Mouse (Mus musculus): ENCODE measurements at regions not wholly inside any gene's neighbourhood (a gene's known extent, or its start where the extent isn't known, plus 50 kb on each side); places are given as distances from the start of the nearest gene placed in this dataset.
"Not testable (repeated sequence)": the region's sequence is repeated elsewhere in the genome, so short reads cannot be mapped to it uniquely, and the experiment has no call there.

DNA sequence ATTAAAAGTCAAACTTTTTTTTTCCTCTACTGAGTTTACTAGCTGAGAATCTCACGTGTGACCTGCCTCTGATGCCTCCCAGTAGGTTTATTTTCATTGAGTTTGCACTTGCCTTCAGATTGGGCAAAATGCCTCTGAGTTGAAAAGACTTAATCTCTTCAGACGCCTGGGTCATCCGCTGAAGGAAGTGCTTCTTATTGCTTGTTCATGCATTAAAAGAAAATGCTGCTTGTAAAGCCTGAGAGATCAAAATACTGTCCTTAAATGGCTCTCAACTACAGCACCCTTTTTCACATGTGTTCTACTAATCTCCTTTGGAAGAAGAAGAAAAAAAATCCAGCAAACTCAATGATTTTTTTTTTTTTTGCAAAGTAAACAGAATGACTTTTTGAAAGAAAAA is 351.5 kb downstream of the Kcnh5 start:
- Histone ChIP-seq H3K9ac (ENCODE audit: insufficient read depth, low read depth, low read length, poor library complexity, severe bottlenecking) (no peak overlapping the region), H3K9me3 (ENCODE audit: control insufficient read depth, insufficient read depth, low read depth, low read length) (no peaks in the 10 kb centered on the region), H3K27ac (ENCODE audit: insufficient read depth, low read depth, low read length, poor library complexity, severe bottlenecking) (no peak overlapping the region), H3K4me1 (ENCODE audit: control insufficient read depth in 2 of 2, insufficient read depth in 2 of 2, low read length in 2 of 2, poor library complexity in 1 of 2) (no peaks in the 10 kb centered on the region), H3K36me3 (ENCODE audit: control insufficient read depth, insufficient read depth, low read length, poor library complexity, severe bottlenecking) (no peaks in the 10 kb centered on the region), H3K4me3 (ENCODE audit: insufficient read depth in 1 of 2, low read depth in 1 of 2, low read length in 2 of 2, poor library complexity in 1 of 2, severe bottlenecking in 1 of 2) (no peak overlapping the region)
- in situ Hi-C loops (cut with MboI; ENCODE audit: low sequenced_read_pairs in 2 of 2, unreplicated experiment in 2 of 2): no loop called here
- DNase-seq (ENCODE audit: low read depth, low spot score): no peak
- TF ChIP-seq ZNF384 (IDR thresholded peaks at IDR 0.05; ENCODE audit: low read depth, low read length) (no peak), MAFK (IDR thresholded peaks at IDR 0.05; ENCODE audit: insufficient read depth, low read depth, low read length) (no peak), CHD2 (IDR thresholded peaks at IDR 0.05; ENCODE audit: low read depth, low read length) (no peak), ZC3H11A (IDR thresholded peaks at IDR 0.05; ENCODE audit: borderline replicate concordance, low read depth, low read length) (no peak), HCFC1 (IDR thresholded peaks at IDR 0.05; ENCODE audit: borderline replicate concordance, insufficient read depth, low read length) (no peak)

DNA sequence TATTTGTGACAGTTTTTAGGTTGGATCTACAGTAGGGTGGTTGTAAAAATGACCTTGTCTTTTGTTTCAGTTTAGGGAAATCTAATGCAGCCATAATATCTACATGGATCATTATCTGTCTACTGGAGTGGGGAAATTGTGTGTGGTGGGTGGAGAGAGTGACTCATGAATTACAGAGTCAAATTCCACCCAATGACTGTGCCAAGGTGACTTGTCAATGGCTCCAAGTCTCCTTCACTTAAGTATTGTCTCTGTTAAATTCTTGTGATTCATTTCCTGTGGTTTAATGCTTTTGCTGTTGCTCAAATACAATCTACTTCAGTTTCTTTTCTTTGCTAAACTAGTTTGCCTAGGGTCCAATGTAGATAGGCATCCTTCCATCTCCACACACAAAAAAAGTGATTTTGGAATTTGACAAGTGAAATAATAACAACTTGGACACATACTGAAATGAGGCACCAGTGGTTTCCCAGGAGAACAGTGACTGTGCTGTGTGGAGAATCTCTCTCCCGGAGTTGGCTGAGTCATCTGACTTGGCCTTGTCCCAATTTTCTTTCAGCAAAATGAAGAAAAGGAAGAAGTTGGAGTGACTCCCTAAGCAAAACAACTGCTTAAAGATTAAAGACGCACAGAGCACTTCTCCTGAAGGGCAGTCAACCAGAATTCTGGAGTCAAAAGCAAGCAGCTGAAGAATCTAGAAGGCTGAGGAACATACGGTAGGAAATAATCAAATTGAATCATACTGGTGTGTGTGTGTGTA is 352.2 kb downstream of the Kcnh5 start:
- Histone ChIP-seq H3K4me1 (ENCODE audit: control insufficient read depth in 2 of 2, insufficient read depth in 2 of 2, low read length in 2 of 2, poor library complexity in 1 of 2) (no peaks in the 10 kb centered on the region), H3K9ac (ENCODE audit: insufficient read depth, low read depth, low read length, poor library complexity, severe bottlenecking) (no peak overlapping the region), H3K4me3 (ENCODE audit: insufficient read depth in 1 of 2, low read depth in 1 of 2, low read length in 2 of 2, poor library complexity in 1 of 2, severe bottlenecking in 1 of 2) (no peak overlapping the region), H3K9me3 (ENCODE audit: control insufficient read depth, insufficient read depth, low read depth, low read length) (no peaks in the 10 kb centered on the region), H3K36me3 (ENCODE audit: control insufficient read depth, insufficient read depth, low read length, poor library complexity, severe bottlenecking) (no peaks in the 10 kb centered on the region), H3K27ac (ENCODE audit: insufficient read depth, low read depth, low read length, poor library complexity, severe bottlenecking) (no peak overlapping the region)
- TF ChIP-seq HCFC1 (IDR thresholded peaks at IDR 0.05; ENCODE audit: borderline replicate concordance, insufficient read depth, low read length): no peak
- no peak for TF ChIP-seq ZC3H11A (IDR thresholded peaks at IDR 0.05; ENCODE audit: borderline replicate concordance, low read depth, low read length)
- no peak for TF ChIP-seq CHD2 (IDR thresholded peaks at IDR 0.05; ENCODE audit: low read depth, low read length)
- no peak for TF ChIP-seq ZNF384 (IDR thresholded peaks at IDR 0.05; ENCODE audit: low read depth, low read length)
- no peak for TF ChIP-seq MAFK (IDR thresholded peaks at IDR 0.05; ENCODE audit: insufficient read depth, low read depth, low read length)
- DNase-seq (ENCODE audit: low read depth, low spot score): no peak
- in situ Hi-C loops (cut with MboI; ENCODE audit: low sequenced_read_pairs in 2 of 2, unreplicated experiment in 2 of 2): no loop called here

DNA sequence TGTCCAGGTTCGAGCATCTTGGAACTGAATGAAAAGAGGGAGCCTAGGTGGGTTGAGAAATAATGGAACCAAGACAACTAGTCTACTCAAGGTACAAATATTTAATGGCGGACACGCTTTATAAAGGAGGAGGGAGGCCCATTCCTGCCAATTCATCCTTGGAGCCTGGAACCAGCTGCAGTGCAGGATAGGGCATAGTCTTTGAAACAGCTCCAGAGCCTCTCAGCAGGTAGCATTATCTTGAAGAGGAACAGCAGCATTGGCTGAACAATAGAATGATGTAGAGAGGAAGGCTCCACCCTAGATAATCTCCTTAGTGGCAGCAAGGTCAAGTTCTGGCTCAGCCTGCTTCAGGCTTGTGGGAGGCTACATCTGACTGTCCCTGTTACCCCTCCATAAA is 361.0 kb downstream of the Kcnh5 start:
- H3K9ac ChIP-seq (ENCODE audit: insufficient read depth, low read depth, low read length, poor library complexity, severe bottlenecking); H3K27ac ChIP-seq (ENCODE audit: insufficient read depth, low read depth, low read length, poor library complexity, severe bottlenecking); H3K9me3 ChIP-seq (ENCODE audit: control insufficient read depth, insufficient read depth, low read depth, low read length); DNase-seq (ENCODE audit: low read depth, low spot score); H3K36me3 ChIP-seq (ENCODE audit: control insufficient read depth, insufficient read depth, low read length, poor library complexity, severe bottlenecking); in situ Hi-C loops (cut with MboI; ENCODE audit: low sequenced_read_pairs in 2 of 2, unreplicated experiment in 2 of 2); H3K4me1 ChIP-seq (ENCODE audit: control insufficient read depth in 2 of 2, insufficient read depth in 2 of 2, low read length in 2 of 2, poor library complexity in 1 of 2); H3K4me3 ChIP-seq (ENCODE audit: insufficient read depth in 1 of 2, low read depth in 1 of 2, low read length in 2 of 2, poor library complexity in 1 of 2, severe bottlenecking in 1 of 2): not testable (repeated sequence)

DNA sequence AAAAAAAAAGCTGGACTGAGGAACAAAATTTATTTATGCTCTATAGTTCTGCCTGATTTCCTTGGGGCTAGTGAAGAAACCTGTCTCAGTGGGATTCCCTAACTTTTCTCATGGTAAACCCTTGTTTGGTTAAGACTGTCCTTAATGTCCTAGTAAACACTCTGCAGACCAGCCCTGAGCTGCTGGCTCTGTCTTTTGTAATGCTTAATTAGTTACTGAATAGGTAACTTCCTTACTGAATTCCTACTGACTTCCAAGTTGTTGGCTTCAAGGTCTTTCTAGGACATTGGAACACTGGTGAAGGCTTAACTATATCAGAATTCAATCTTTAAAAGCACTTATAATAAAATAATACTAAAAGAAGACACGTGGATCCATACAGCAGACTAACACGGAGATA is 368.6 kb downstream of the Kcnh5 start:
- H3K9ac ChIP-seq (ENCODE audit: insufficient read depth, low read depth, low read length, poor library complexity, severe bottlenecking); H3K36me3 ChIP-seq (ENCODE audit: control insufficient read depth, insufficient read depth, low read length, poor library complexity, severe bottlenecking); H3K27ac ChIP-seq (ENCODE audit: insufficient read depth, low read depth, low read length, poor library complexity, severe bottlenecking); DNase-seq (ENCODE audit: low read depth, low spot score); H3K4me3 ChIP-seq (ENCODE audit: insufficient read depth in 1 of 2, low read depth in 1 of 2, low read length in 2 of 2, poor library complexity in 1 of 2, severe bottlenecking in 1 of 2); H3K4me1 ChIP-seq (ENCODE audit: control insufficient read depth in 2 of 2, insufficient read depth in 2 of 2, low read length in 2 of 2, poor library complexity in 1 of 2); in situ Hi-C loops (cut with MboI; ENCODE audit: low sequenced_read_pairs in 2 of 2, unreplicated experiment in 2 of 2); H3K9me3 ChIP-seq (ENCODE audit: control insufficient read depth, insufficient read depth, low read depth, low read length): not testable (repeated sequence)

DNA sequence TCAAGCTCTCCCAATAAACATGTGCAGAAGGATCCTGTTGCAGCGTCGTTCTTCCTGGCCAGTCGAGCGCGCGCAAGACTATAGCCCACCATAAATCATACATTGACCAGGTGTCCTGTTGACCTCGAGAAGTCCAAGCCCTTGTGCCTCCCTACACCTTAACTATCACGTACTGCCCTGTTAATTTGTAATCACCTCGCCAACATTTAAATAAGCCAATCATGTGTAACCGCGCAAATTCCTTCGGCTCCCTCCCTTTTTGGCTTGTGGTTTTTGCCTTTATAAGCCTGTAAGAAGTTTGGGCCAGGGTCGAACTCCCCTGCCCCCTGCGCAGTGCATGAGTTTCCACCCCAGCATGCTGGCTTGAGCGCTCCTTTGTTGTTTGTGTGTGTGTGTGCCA is 369.2 kb downstream of the Kcnh5 start:
- H3K4me3 ChIP-seq (ENCODE audit: insufficient read depth in 1 of 2, low read depth in 1 of 2, low read length in 2 of 2, poor library complexity in 1 of 2, severe bottlenecking in 1 of 2); in situ Hi-C loops (cut with MboI; ENCODE audit: low sequenced_read_pairs in 2 of 2, unreplicated experiment in 2 of 2); H3K9ac ChIP-seq (ENCODE audit: insufficient read depth, low read depth, low read length, poor library complexity, severe bottlenecking); H3K27ac ChIP-seq (ENCODE audit: insufficient read depth, low read depth, low read length, poor library complexity, severe bottlenecking); DNase-seq (ENCODE audit: low read depth, low spot score); H3K36me3 ChIP-seq (ENCODE audit: control insufficient read depth, insufficient read depth, low read length, poor library complexity, severe bottlenecking); H3K9me3 ChIP-seq (ENCODE audit: control insufficient read depth, insufficient read depth, low read depth, low read length); H3K4me1 ChIP-seq (ENCODE audit: control insufficient read depth in 2 of 2, insufficient read depth in 2 of 2, low read length in 2 of 2, poor library complexity in 1 of 2): not testable (repeated sequence)

Data from ES-E14 (cell line).